Mouse (Mus musculus): ENCODE data around the gene 1700020N01Rik.

1700020N01Rik gene

DNA sequence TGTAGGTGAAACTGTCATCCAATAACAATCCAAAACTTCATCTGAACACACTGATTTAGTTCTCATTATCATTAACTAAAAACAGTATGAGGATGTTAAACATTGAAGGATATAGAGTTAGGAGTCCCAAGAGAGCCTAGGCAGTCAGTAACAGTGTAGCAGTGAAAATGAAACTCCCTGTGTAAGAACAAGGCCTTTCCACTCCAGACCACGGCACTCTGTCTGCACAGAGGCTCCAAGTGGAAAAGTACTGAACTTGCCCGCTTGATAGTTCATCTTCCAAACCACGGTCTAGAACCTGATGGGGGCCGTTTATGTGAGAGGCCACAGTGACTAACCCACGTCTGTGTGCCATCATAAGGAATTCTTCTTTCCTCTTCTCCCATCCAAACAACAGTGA, 77.2 kb downstream of the 1700020N01Rik start:
- DNase-seq, result no peak
